Mouse (Mus musculus): ENCODE data around the gene Grpel1. TPM values are rescaled to one million over a fixed set of nuclear protein-coding genes. Genes with fewer than 3 reads are reported as not detected.

Gene Grpel1
- polyA plus RNA-seq, 1 experiment from 2014 or later = 50.3 TPM

DNA sequence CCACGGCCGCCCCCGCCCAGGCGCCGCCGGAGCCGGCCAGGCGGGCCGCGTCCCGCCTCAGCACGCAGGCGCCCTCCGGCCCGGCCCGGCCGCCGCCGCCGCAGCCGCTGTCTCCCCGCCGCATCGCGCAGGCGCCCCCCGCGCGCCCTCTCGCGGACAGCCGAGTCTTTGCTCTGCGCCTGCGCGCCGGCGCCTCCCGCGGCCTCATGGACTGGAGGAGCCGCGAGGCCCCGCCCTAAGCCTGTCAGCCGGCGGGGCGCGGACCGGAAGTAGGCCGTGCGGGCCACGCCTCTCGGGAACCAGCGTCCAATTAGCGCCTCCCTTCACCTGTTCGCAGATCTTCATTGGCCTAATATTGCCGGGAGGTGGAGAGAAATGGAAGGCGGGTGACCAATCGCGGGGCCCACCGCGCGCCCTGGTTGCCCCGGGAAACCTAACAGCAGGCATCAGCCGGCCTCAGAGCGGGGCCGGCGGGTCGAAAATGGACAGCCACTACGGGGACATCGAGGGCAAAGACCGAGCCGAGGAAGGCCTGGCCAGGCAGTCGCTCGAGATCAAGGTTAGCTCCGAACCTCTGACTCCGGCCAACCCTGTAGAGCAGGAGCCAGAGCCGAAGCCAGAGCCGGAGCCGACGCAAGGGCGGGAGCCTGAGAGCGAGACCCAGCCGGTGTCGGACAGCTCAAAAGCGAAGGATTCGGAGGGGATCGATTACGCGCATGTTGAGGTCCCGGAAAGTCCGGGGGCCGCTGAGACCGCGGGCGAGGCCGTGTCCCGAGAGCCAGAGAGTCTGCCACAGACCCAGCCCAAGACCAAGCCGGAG lies 19.6 kb downstream of the Grpel1 start, which contains the start of the genes Tada2b and Ccdc96:
Tada2b (minus strand) TSS at position 115 of the 820 bp plus-strand sequence.
Ccdc96 (plus strand) TSS at position 418 of the 820 bp plus-strand sequence.
- peak within 1 kb of the TSS; percentile 71 for H3K27ac ChIP-seq
- peaks cover 18% of the 10 kb centered on the region for H3K27me3 ChIP-seq
- peak within 1 kb of the TSS; percentile 94 for H3K4me3 ChIP-seq
- H3K4me2 ChIP-seq = peak within 1 kb of the TSS; percentile 99
- no peaks in the 10 kb centered on the region for H3K36me3 ChIP-seq
- H3K4me1 ChIP-seq = peaks cover 28% of the 10 kb centered on the region
- peak within 1 kb of the TSS; percentile 95 for H3K9ac ChIP-seq
- ATAC-seq (ENCODE audit: borderline replicate concordance, extremely low read depth, low FRiP score, low TSS enrichment) = peak; percentile 99
- no peaks in the 10 kb centered on the region for H3K9me3 ChIP-seq
- under 1% methylated on average over 80 of the region's 97 CpGs for WGBS

DNA sequence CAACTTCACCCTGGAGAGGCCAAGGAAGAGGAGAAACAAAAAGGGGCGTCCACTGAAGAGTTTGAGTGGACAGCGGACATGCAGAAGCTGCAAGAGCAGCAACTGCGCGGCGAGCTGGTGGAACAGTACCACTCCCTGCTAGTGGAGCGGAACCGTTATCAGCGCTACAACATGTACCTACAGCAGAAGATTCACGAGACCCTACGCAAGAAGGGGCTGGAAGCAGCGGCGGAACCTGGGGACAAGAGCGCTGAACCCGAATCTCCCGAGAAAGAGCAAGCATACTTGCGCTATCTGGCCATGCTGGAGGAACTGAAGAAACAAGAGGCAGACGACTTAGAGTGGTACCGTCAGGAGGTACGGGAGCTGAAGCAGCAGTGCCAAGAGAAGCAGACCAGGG lies 20.5 kb downstream of the Grpel1 start:
- Histone ChIP-seq H3K4me2 (peak overlapping the region; percentile 99), H3K27me3 (peaks cover 18% of the 10 kb centered on the region), H3K27ac (no peak overlapping the region), H3K4me3 (peak overlapping the region; percentile 94), H3K9me3 (no peaks in the 10 kb centered on the region), H3K9ac (no peak overlapping the region), H3K4me1 (peaks cover 24% of the 10 kb centered on the region), H3K36me3 (no peaks in the 10 kb centered on the region)
- ATAC-seq (ENCODE audit: borderline replicate concordance, extremely low read depth, low FRiP score, low TSS enrichment) = no peak
- WGBS = 23% methylated on average over 19 of the region's 19 CpGs

DNA sequence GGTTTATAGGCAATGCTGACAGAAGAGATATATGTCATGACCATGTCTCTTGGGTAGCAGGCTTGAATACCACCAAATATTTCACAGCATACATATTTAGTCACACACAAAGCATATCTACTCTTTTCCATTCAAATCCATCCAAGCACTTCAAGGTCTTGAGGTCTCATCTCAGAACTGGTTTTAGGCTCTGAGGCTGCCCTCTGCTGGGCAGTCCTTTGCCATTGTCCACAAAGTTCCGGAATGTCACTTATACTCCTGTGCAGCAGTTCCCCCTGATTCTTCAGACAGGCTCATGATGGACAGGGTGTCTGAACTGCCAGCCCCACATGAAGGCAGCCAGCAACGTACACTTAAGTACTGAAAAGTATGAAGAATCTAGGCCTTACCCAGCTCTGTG lies 24.4 kb downstream of the Grpel1 start:
- no peak for ATAC-seq (ENCODE audit: borderline replicate concordance, extremely low read depth, low FRiP score, low TSS enrichment)
- Histone ChIP-seq H3K27me3 (peaks cover 18% of the 10 kb centered on the region), H3K27ac (no peak overlapping the region), H3K4me1 (peaks cover 10% of the 10 kb centered on the region), H3K36me3 (peaks cover 13% of the 10 kb centered on the region; the same call in 1 of the 2 replicates), H3K9ac (no peak overlapping the region), H3K4me2 (no peak overlapping the region), H3K9me3 (no peaks in the 10 kb centered on the region), H3K4me3 (no peak overlapping the region)
- 38% methylated on average over 2 of the region's 2 CpGs for WGBS

DNA sequence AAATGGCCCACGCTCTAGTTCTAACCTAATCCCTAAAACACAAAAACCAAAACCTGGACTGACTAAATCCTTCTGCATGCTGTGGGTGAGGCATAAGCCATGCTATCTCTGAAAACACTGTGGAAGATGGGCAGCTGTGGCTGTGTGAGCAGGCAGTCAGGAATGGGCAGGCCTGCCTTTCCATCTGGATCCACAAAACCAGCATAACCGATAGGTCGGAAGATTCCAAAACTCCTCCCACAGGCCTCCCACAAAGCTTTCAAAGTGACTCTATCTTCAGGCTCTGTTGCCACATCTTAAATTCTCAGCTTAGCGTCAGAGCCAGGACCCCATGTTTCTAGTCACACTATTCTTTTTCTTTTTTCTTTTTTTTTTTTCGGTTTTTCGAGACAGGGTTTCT lies 29.1 kb downstream of the Grpel1 start:
- H3K4me1 ChIP-seq = no peaks in the 10 kb centered on the region
- 80% methylated on average over 6 of the region's 6 CpGs for WGBS
- H3K36me3 ChIP-seq = peaks cover 36% of the 10 kb centered on the region
- no peak overlapping the region for H3K4me2 ChIP-seq
- H3K27ac ChIP-seq = no peak overlapping the region
- H3K9ac ChIP-seq = no peak overlapping the region
- H3K4me3 ChIP-seq = no peak overlapping the region
- no peaks in the 10 kb centered on the region for H3K9me3 ChIP-seq
- ATAC-seq (ENCODE audit: borderline replicate concordance, extremely low read depth, low FRiP score, low TSS enrichment) = no peak
- no peaks in the 10 kb centered on the region for H3K27me3 ChIP-seq

DNA sequence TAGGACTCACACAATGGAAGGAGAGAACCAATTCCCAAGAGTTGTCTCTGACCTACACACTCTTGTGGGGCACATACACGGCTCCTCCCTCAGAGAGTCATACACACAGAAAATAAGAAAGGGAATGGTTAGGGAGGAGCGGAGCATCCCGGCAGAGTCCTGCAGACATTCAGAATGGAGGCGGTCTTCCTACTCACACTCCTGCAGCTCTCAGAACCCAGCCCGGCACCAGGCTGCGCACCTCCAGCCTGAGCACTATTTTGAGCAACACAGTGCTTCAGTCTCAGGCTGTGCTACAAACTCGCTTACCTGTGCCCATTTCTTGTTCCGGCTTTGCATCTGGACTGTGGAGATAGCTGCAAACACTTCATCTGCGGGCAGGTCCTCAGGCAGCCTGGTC lies 29.9 kb downstream of the Grpel1 start:
- Histone ChIP-seq H3K9me3 (no peaks in the 10 kb centered on the region), H3K36me3 (peaks cover 39% of the 10 kb centered on the region), H3K27me3 (no peaks in the 10 kb centered on the region), H3K4me1 (no peaks in the 10 kb centered on the region), H3K9ac (no peak overlapping the region), H3K4me3 (no peak overlapping the region), H3K4me2 (no peak overlapping the region), H3K27ac (no peak overlapping the region)
- ATAC-seq (ENCODE audit: borderline replicate concordance, extremely low read depth, low FRiP score, low TSS enrichment) = no peak
- 95% methylated on average over 9 of the region's 9 CpGs for WGBS

DNA sequence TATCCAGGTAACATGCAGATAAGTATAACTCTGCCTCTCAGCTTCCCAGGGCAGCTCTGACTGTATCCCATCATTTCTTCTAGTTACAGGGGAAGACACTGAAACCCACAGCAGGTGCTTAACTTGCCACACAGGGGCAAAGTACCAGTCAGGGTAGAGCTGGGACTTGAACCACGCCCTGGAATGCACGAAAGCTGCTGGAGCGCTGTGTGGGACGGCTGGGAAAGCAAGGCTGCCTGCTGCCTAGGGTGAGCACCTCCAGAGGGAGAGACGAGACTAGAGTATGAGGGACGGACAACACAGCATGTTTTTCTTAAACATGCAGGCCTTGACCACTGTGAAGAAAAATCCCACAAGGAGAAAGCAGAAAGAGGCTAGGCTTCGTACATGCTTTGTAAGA lies 40.4 kb downstream of the Grpel1 start:
- Histone ChIP-seq H3K36me3 (peaks cover 48% of the 10 kb centered on the region), H3K4me2 (no peak overlapping the region), H3K9ac (no peak overlapping the region), H3K9me3 (no peaks in the 10 kb centered on the region), H3K27me3 (no peaks in the 10 kb centered on the region), H3K4me3 (no peak overlapping the region), H3K27ac (no peak overlapping the region), H3K4me1 (no peaks in the 10 kb centered on the region)
- 83% methylated on average over 7 of the region's 7 CpGs for WGBS
- no peak for ATAC-seq (ENCODE audit: borderline replicate concordance, extremely low read depth, low FRiP score, low TSS enrichment)

DNA sequence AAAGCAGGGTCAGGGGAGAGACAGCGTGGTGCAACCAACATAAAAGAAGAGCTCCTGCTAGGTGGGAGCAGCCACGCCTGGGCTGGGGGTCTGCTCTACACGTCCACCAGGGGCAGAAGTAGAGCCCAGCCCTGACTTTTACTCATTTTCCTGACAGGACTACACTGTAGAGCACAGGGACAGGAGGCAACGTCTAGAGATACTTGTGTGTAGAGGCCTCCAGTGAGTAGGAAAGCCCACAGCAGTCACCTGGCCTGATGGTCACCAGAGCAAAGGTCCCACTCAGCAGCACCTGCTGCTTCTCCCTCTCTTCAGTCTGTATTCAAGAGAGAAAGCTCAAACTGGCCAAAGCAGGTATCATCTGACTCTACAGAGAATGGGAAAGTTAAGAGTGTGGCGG lies 40.8 kb downstream of the Grpel1 start:
- Histone ChIP-seq H3K27me3 (no peaks in the 10 kb centered on the region), H3K9me3 (no peaks in the 10 kb centered on the region), H3K4me1 (no peaks in the 10 kb centered on the region), H3K27ac (no peak overlapping the region), H3K36me3 (peaks cover 48% of the 10 kb centered on the region), H3K4me3 (no peak overlapping the region), H3K4me2 (no peak overlapping the region), H3K9ac (no peak overlapping the region)
- 68% methylated on average over 5 of the region's 5 CpGs for WGBS
- no peak for ATAC-seq (ENCODE audit: borderline replicate concordance, extremely low read depth, low FRiP score, low TSS enrichment)

DNA sequence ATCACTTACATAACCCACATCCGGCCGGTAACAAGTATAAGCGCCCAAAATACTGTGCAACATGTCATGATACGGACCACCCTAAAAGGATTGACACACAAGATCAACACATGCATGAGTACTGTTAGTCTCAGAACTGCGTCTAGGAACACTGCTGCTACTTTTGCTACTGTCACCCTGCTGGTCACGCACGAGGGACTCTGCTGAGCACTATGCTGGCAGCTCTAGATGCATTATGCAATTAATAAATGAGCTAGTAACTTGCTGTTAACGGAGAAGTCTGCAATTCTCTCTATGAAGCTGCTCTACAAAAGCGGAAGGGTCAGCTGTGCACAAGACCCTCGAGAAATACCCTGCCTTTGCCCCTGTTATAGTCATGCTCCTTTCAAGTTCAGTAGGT lies 43.6 kb downstream of the Grpel1 start:
- H3K4me3 ChIP-seq = no peak overlapping the region
- no peaks in the 10 kb centered on the region for H3K27me3 ChIP-seq
- ATAC-seq (ENCODE audit: borderline replicate concordance, extremely low read depth, low FRiP score, low TSS enrichment) = no peak
- no peak overlapping the region for H3K9ac ChIP-seq
- H3K4me1 ChIP-seq = no peaks in the 10 kb centered on the region
- peaks cover 48% of the 10 kb centered on the region for H3K36me3 ChIP-seq
- H3K4me2 ChIP-seq = no peak overlapping the region
- no peak overlapping the region for H3K27ac ChIP-seq
- 91% methylated on average over 10 of the region's 10 CpGs for WGBS
- H3K9me3 ChIP-seq = no peaks in the 10 kb centered on the region

DNA sequence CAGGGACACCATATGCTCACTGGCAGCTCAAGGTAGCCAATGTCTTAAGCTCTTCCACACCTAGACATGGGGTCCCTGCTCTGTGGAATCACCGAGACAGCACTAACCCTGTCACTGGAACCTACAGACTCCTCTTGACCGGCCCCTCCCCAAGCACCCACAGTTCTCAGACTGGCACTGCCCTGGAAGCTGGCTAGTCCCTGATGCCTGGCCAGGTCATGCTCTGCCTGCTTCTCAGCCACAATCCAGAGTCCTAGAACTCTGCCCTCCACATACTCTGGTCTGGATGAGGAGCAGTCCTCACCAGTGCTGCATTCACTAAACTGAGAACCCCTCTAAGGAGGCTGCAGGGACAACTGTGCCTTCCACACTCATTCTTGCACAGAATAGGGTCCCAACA lies 46.2 kb downstream of the Grpel1 start:
- WGBS = 100% methylated on average over 2 of the region's 2 CpGs
- H3K9me3 ChIP-seq = no peaks in the 10 kb centered on the region
- no peak for ATAC-seq (ENCODE audit: borderline replicate concordance, extremely low read depth, low FRiP score, low TSS enrichment)

DNA sequence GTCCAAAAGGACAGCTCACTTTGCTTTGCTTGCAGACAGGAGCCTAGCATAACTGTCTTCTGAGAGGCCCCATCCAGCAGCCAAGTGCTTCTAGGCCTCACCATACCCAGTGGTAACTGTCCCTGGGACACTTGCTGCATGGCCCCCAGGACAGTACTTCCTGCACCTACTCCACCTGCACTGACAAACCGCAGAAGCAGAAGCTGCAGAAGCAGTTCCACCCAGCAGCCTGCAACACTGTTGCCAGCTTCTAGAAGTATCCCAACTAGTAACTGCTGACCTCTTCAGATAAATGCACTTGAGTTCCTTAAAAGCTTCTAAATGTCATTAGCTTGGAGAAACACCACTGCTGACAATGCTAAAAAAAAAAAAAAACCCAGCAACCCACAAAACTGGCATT lies 50.3 kb downstream of the Grpel1 start:
- no peak overlapping the region for H3K4me2 ChIP-seq
- no peak overlapping the region for H3K9ac ChIP-seq
- peaks cover 55% of the 10 kb centered on the region for H3K36me3 ChIP-seq
- WGBS = 94% methylated on average over 1 of the region's 1 CpGs
- H3K4me1 ChIP-seq = no peaks in the 10 kb centered on the region
- ATAC-seq (ENCODE audit: borderline replicate concordance, extremely low read depth, low FRiP score, low TSS enrichment) = no peak
- H3K27ac ChIP-seq = no peak overlapping the region
- H3K27me3 ChIP-seq = no peaks in the 10 kb centered on the region
- H3K9me3 ChIP-seq = no peaks in the 10 kb centered on the region
- no peak overlapping the region for H3K4me3 ChIP-seq

More for the DNA sequence above, 46.2 kb downstream of the Grpel1 start:
- Histone ChIP-seq H3K36me3 (peaks cover 46% of the 10 kb centered on the region), H3K4me3 (no peak overlapping the region), H3K9ac (no peak overlapping the region), H3K27me3 (no peaks in the 10 kb centered on the region), H3K27ac (no peak overlapping the region), H3K4me1 (no peaks in the 10 kb centered on the region), H3K4me2 (no peak overlapping the region)

DNA sequence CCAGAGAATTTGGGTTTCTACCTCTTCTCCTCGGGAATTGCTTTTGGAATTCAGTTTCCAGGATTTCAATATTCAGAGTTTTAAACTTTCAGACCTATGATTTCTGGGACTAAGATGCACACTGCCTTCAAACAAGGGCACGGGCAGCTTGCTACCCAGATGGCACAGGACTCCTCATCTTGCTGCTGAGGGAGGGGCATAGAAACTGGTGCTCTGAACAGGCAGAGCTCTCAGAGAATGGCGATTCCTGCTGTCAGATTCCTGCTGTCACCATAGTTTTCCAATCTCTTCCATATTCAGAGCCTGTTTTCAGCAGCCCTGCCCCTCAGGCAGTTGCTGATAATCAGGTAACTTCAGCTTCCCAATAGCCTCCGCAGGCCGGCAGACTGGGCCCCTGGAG lies 50.8 kb downstream of the Grpel1 start:
- Histone ChIP-seq H3K27me3 (no peaks in the 10 kb centered on the region), H3K36me3 (peaks cover 54% of the 10 kb centered on the region), H3K4me1 (no peaks in the 10 kb centered on the region), H3K4me3 (no peak overlapping the region), H3K9me3 (no peaks in the 10 kb centered on the region), H3K9ac (no peak overlapping the region), H3K27ac (no peak overlapping the region), H3K4me2 (no peak overlapping the region)
- 83% methylated on average over 5 of the region's 5 CpGs for WGBS
- ATAC-seq (ENCODE audit: borderline replicate concordance, extremely low read depth, low FRiP score, low TSS enrichment) = no peak

DNA sequence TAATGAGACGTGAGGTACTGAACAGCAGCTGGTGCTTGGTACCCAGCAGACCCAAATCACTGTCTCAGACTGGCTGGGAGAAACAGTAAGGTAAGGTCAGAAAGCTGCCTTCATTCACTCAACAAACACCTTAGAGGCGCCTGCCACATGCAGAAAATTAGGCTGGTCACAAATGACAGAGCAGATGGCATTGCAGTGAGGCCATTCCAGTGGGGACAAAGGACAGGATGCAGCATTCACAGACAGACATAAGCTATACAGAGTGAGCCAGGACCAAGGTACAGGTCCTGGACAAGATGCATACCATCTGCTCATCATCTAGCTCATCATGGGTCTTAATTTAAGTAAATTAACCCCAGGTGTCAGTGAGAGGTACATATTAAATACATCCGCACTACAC lies 52.8 kb downstream of the Grpel1 start:
- H3K9ac ChIP-seq = no peak overlapping the region
- no peaks in the 10 kb centered on the region for H3K27me3 ChIP-seq
- H3K4me2 ChIP-seq = no peak overlapping the region
- H3K4me1 ChIP-seq = no peaks in the 10 kb centered on the region
- no peaks in the 10 kb centered on the region for H3K9me3 ChIP-seq
- H3K27ac ChIP-seq = no peak overlapping the region
- 84% methylated on average over 3 of the region's 3 CpGs for WGBS
- no peak for ATAC-seq (ENCODE audit: borderline replicate concordance, extremely low read depth, low FRiP score, low TSS enrichment)
- H3K4me3 ChIP-seq = no peak overlapping the region
- H3K36me3 ChIP-seq = peaks cover 56% of the 10 kb centered on the region
